Mouse (Mus musculus) heart, adult 2 months (tissue): ENCODE results near the gene Tmem35b.

Source experiments
- CTCF ChIP-seq: fragments of 200-600 bp; IDR thresholded peaks from 2 replicates; pipeline ENCODE4 v1.8.1; 2022; ENCODE audit warnings: antibody characterized with exemption, mild to moderate bottlenecking, moderate library complexity
- POLR2A ChIP-seq: fragments of 200-500 bp; IDR thresholded peaks from 2 replicates; pipeline ENCODE4 v1.6.1; 2011; ENCODE audit warnings: mild to moderate bottlenecking, low read depth, low read length, control low read depth; ENCODE audit not compliant: insufficient read depth

DNA sequence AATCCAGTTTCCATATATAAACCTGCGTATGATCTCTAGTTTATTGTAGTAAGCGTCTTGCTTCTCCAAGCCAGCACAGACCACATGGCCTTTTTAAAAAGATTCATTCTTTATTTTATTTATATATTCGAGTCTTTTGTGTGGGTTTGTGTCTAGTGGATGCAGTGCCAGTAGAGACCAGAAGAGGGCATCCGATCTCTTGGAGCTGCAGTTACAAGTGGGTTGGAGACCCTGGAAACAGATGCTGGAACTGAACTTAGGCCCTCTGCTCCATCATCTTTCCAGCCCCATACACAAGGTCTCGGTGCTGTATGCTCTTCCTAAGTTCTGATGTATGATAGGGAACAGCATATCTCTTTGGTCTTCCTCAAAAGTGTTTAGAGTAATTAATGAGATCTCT lies 32.3 kb downstream of the Tmem35b start:
- TF ChIP-seq CTCF = 0 out of 2 replicates have a peak, but pooled peaks have one; percentile 18
- no peak for TF ChIP-seq POLR2A
